Mouse (Mus musculus) intestine, embryonic 14.5 days (tissue): Measurements from ENCODE around the gene D630039A03Rik. TPM values are rescaled to one million over a fixed set of nuclear protein-coding genes. Genes with fewer than 3 reads are reported as not detected.

Experiments
- ATAC-seq: fragments of 200-750 bp; cut with Nextera tagmentation; replicated peaks from 2 replicates; pipeline ENCODE4 v1.8.0; 2017; ENCODE audit warnings: low read depth, moderate number of reproducible peaks, moderate TSS enrichment, moderate library complexity; ENCODE audit not compliant: low FRiP score, low TSS enrichment
- DNase-seq: peaks from one replicate; pipeline ENCODE4 v3.0.0-alpha.2; 2018; ENCODE audit warnings: low spot score
- H3K27ac ChIP-seq: fragments of 300-500 bp; sonication (generic); 2 replicates; pipeline ENCODE4 v1.5.1; 2014; ENCODE audit warnings: low read depth, mild to moderate bottlenecking, control low read depth
- H3K27me3 ChIP-seq: fragments of 300-500 bp; sonication (generic); replicated peaks from 2 replicates; pipeline ENCODE4 v1.6.1; 2014; ENCODE audit warnings: low read length, control low read depth; ENCODE audit not compliant: control insufficient read depth, insufficient read depth
- H3K36me3 ChIP-seq: fragments of 300-500 bp; sonication (generic); 2 replicates; pipeline ENCODE4 v1.6.1; 2014; ENCODE audit warnings: low read length, control low read depth; ENCODE audit not compliant: control insufficient read depth, insufficient read depth
- H3K4me1 ChIP-seq: fragments of 300-500 bp; sonication (generic); replicated peaks from 2 replicates; pipeline ENCODE4 v1.6.1; 2014; ENCODE audit warnings: low read length, control low read depth, mixed read lengths; ENCODE audit not compliant: control insufficient read depth, insufficient read depth
- H3K4me2 ChIP-seq: fragments of 300-500 bp; sonication (generic); 2 replicates; pipeline ENCODE4 v1.6.1; 2014; ENCODE audit warnings: low read length
- H3K4me3 ChIP-seq: fragments of 300-500 bp; sonication (generic); 2 replicates; pipeline ENCODE4 v1.5.1; 2014; ENCODE audit warnings: low read depth, low read length, control low read depth, mixed read lengths
- H3K9ac ChIP-seq: fragments of 300-500 bp; sonication (generic); 2 replicates; pipeline ENCODE4 v1.6.1; 2014; ENCODE audit warnings: mild to moderate bottlenecking, low read length
- H3K9me3 ChIP-seq: fragments of 300-500 bp; sonication (generic); 2 replicates; pipeline ENCODE4 v1.6.1; 2016; ENCODE audit warnings: low read length, control low read depth; ENCODE audit not compliant: control insufficient read depth
- WGBS: fragments of 180-500 bp; shearing (Covaris S2); extraction: QIAGEN DNeasy Blood & Tissue Kit; methylation state at CpG from one replicate; pipeline ENCODE4 v1.1.7; 2014; 5-methylcytosine and 5-hydroxymethylcytosine counted together
- polyA plus RNA-seq: library from polyadenylated mRNA; unstranded; fragments of >200 nt; fragmentation: Nextera tagmentation; extraction: Ambion mirVana; gene quantifications from 2 replicates; pipeline ENCODE4 v1.2.1, GENCODE M21; 2014

Gene D630039A03Rik
- polyA plus RNA-seq, 1 experiment from 2014 or later = 6.1 TPM

DNA sequence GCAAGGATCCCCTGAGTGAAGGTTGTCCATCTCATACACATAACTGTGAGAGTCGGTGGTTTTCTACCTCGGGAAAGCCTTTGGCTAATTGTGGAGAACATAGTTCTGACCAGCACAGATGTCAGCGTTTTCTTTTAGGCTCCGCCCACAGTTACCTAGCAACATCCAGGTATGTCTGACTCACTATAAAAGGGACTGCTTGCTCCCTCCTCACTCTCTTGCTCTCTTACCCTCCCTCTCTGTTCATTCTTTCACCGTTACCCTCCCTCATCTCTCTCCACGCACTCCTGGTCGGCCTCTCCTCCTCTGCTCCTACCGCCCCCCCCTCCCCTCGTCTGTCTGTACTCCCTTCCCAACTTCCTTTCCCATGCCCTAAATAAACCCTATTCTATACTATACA lies 11.5 kb downstream of the D630039A03Rik start:
- DNase-seq = no peak
- Histone ChIP-seq H3K27me3 (no peaks in the 10 kb centered on the region), H3K36me3 (no peaks in the 10 kb centered on the region), H3K4me1 (no peaks in the 10 kb centered on the region; the same call in 1 of the 2 replicates), H3K9ac (no peak overlapping the region), H3K4me2 (no peak overlapping the region), H3K4me3 (no peak overlapping the region), H3K27ac (no peak overlapping the region), H3K9me3 (no peaks in the 10 kb centered on the region)
- peak; percentile 61; the same call in 1 of the 2 replicates for ATAC-seq
- WGBS = 29% methylated on average over 9 of the region's 9 CpGs

DNA sequence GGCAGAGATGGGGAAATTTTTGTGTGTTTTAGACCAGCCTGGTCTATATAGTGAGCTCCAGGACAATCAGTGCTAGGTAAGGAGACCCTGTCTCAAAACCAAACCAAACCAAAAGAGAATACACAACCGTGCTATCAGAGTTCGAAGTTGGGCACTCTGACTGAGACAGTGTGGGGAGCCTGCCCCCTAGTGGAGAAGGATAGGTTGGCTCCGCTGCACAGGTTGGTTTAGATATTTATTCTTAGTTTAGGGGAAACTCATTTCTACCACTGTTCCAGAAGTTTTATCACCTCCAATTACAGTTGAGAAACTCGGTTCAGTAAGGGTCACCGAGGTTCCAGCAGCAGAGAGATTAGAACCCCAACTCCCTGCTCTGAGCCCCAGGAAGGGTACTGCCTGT lies 11.9 kb downstream of the D630039A03Rik start:
- H3K27ac ChIP-seq = no peak overlapping the region
- ATAC-seq (no peak), DNase-seq (peak; percentile 81)
- no peaks in the 10 kb centered on the region; the same call in 1 of the 2 replicates for H3K4me1 ChIP-seq
- H3K27me3 ChIP-seq = no peaks in the 10 kb centered on the region
- no peaks in the 10 kb centered on the region for H3K9me3 ChIP-seq
- no peak overlapping the region for H3K4me3 ChIP-seq
- no peak overlapping the region for H3K4me2 ChIP-seq
- H3K9ac ChIP-seq = no peak overlapping the region
- no peaks in the 10 kb centered on the region for H3K36me3 ChIP-seq
- 9% methylated on average over 5 of the region's 5 CpGs for WGBS

DNA sequence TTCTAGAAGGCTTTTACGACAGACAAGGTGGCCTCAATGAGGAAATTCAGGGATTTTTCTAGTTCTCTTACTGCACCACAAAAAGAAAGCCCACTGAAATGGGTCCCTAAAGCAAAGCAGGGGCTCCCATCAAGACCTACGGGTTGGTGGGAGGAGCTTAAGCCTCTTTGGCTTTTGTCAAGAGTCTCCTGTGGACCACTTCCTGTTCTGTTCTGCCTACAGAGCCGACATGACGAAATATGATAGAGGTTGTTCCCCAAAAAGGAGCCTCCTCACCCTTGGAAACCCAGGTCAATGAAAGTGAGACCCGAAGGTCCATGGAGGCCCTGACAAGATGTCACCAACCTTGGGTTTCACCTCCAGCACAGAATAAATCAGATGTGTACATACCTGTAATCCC lies 13.5 kb downstream of the D630039A03Rik start:
- Histone ChIP-seq H3K4me1 (no peaks in the 10 kb centered on the region; the same call in 1 of the 2 replicates), H3K9me3 (no peaks in the 10 kb centered on the region), H3K4me2 (no peak overlapping the region), H3K36me3 (no peaks in the 10 kb centered on the region), H3K9ac (no peak overlapping the region), H3K27ac (no peak overlapping the region), H3K4me3 (no peak overlapping the region), H3K27me3 (no peaks in the 10 kb centered on the region)
- ATAC-seq = no peak
- no peak for DNase-seq
- 74% methylated on average over 5 of the region's 5 CpGs for WGBS

DNA sequence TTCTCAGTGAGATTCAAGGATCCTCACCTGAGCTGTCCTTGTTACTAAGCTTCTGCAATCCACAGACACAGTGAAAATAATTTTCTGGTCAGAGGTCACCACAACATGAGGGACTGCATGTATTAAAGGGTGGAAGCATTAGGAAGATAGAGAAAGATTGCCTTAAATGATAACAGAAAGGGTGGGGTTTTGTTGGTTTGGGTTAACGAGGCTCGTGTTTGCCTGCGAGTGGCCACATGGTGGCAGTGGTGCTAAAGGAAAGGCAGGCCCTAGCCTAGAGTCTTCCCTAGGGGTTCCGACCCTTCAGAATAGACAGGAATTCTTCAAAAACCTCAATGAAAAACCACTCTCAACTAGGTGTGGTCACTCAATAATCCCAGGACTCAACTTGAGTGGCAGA lies 14.9 kb downstream of the D630039A03Rik start:
- Histone ChIP-seq H3K4me2 (no peak overlapping the region), H3K9ac (no peak overlapping the region), H3K27me3 (no peaks in the 10 kb centered on the region), H3K4me3 (no peak overlapping the region), H3K4me1 (no peaks in the 10 kb centered on the region; the same call in 1 of the 2 replicates), H3K9me3 (no peaks in the 10 kb centered on the region), H3K27ac (no peak overlapping the region), H3K36me3 (no peaks in the 10 kb centered on the region)
- ATAC-seq = no peak
- peak; percentile 71 for DNase-seq
- WGBS = 13% methylated on average over 4 of the region's 4 CpGs

DNA sequence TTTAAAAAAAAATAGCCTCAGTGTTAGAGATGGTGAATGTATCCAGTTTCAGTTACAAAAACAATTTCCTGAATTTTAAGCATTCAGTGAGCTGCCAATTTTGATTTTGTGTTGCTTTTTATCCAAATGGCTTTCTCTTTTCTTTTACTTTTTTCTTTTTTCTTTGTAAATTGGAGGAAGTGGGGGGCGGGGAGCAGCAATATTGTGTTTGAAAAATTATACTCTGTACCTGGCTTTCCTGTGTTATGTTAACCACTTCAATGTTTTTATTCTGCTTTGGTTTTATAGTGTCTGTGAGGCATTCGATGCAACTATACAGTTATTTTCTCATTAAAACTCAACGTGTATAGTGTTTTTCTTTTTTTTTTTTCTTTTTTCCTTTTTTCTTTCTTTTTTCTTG lies 19.5 kb downstream of the D630039A03Rik start:
- Histone ChIP-seq H3K9me3 (no peaks in the 10 kb centered on the region), H3K9ac (no peak overlapping the region), H3K36me3 (peaks cover 12% of the 10 kb centered on the region), H3K27ac (no peak overlapping the region), H3K4me2 (no peak overlapping the region), H3K4me1 (peaks cover 10% of the 10 kb centered on the region; the same call in 1 of the 2 replicates), H3K27me3 (no peaks in the 10 kb centered on the region), H3K4me3 (no peak overlapping the region)
- DNase-seq = no peak
- WGBS = 75% methylated on average over 3 of the region's 3 CpGs
- no peak for ATAC-seq

DNA sequence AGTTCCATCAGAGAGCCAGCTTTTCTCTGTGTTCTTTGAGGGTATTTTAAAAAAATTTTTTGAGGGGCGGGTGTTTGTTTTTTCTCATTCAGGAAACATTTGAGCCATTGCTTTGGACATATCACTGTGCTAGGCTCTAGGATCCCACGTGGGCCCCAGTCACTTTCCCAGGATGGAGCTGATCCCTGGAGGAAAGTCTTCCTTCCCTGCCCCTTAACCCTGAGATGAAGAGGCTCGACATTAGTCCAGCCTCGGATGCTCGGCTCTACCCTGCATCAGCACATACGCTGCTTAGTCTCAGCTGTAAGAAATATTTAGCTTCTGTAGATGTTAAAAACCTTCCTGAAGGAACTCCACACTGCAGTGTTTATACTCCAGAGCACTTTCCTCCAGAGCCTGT lies 20.2 kb downstream of the D630039A03Rik start:
- ATAC-seq (no peak), DNase-seq (no peak)
- no peak overlapping the region for H3K9ac ChIP-seq
- no peak overlapping the region for H3K27ac ChIP-seq
- no peak overlapping the region for H3K4me3 ChIP-seq
- no peaks in the 10 kb centered on the region for H3K27me3 ChIP-seq
- H3K4me2 ChIP-seq = no peak overlapping the region
- H3K36me3 ChIP-seq = peaks cover 12% of the 10 kb centered on the region
- peaks cover 10% of the 10 kb centered on the region; the same call in 1 of the 2 replicates for H3K4me1 ChIP-seq
- 33% methylated on average over 6 of the region's 6 CpGs for WGBS
- no peaks in the 10 kb centered on the region for H3K9me3 ChIP-seq

DNA sequence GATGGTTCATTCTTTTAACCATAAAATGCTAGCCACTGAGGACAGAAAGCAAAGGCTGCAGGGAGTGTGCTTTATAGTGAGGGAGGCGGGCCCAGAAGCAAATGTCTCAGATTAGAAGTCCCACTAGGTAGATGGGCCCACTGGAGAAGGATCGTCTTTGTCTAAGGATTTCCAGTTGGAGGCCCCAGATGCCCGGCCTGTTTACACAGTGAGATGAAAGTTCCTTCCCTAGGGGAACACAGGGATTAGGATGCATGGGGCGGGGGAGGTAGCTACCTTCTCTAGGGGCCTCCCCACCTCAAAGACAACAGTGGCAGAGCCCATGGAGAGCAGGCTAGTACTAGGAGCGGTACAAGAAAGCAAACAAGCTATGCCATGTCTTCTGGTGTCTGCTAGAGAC lies 21.0 kb downstream of the D630039A03Rik start:
- Histone ChIP-seq H3K4me3 (no peak overlapping the region), H3K9me3 (no peaks in the 10 kb centered on the region), H3K9ac (no peak overlapping the region), H3K4me1 (peaks cover 10% of the 10 kb centered on the region; the same call in 1 of the 2 replicates), H3K27ac (peak overlapping the region; percentile 47), H3K36me3 (peaks cover 12% of the 10 kb centered on the region), H3K27me3 (no peaks in the 10 kb centered on the region), H3K4me2 (no peak overlapping the region)
- DNase-seq (no peak), ATAC-seq (no peak)
- WGBS = 49% methylated on average over 5 of the region's 5 CpGs

DNA sequence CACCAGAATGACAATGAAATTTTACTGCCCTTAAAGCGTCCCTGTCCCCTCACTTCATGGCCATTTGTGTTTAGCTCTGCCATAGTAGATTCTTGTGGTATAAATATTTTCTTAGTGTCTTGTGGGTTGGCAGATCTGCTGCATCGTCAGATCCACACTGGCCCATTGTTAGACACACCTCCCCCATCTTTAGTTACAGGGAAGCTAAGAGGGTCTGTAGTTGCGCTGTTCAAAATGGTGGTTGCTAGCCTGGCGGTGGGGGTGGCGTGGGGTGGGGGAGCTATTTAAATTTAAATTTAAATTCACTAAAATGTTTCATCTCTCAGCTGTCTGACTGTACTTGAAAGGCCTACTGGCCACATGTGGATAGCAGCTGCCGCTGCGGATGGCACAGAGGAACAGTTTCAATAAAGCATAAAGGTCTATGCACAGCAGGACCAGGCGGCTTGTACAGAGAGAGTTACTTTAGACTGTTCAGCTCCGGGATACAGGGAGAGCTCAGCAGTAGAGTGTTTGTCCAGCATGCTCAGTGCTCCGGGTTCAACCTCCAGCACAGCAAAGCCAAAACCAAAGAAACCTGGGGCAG lies 24.0 kb downstream of the D630039A03Rik start:
- no peak overlapping the region for H3K4me2 ChIP-seq
- ATAC-seq (no peak), DNase-seq (no peak)
- no peak overlapping the region for H3K9ac ChIP-seq
- peaks cover 10% of the 10 kb centered on the region; the same call in 1 of the 2 replicates for H3K4me1 ChIP-seq
- WGBS = 87% methylated on average over 10 of the region's 10 CpGs
- no peaks in the 10 kb centered on the region for H3K27me3 ChIP-seq
- no peak overlapping the region for H3K4me3 ChIP-seq
- H3K9me3 ChIP-seq = no peaks in the 10 kb centered on the region
- peaks cover 12% of the 10 kb centered on the region for H3K36me3 ChIP-seq
- H3K27ac ChIP-seq = no peak overlapping the region

DNA sequence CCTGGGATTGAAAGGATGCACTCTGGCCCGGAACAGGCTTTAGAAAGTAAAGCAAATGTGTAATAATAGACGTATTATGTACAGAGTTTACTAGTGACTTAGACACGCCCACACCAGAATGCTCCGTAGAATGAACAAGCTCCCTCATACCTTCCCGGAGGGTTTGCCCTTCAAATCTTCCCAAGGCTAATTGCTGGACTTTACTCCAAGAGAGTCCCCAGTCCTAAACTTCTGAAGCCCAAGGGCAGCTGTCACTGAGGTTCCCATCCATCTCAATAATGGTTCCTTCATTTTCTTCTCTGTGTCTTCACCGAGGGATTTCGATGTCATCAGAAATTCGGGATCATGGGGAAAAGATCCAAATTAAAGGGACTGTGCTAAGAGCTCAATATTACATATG lies 26.3 kb downstream of the D630039A03Rik start:
- H3K4me2 ChIP-seq = no peak overlapping the region
- H3K27me3 ChIP-seq = no peaks in the 10 kb centered on the region
- H3K36me3 ChIP-seq = peaks cover 12% of the 10 kb centered on the region
- ATAC-seq = no peak
- no peak overlapping the region for H3K9ac ChIP-seq
- no peaks in the 10 kb centered on the region for H3K9me3 ChIP-seq
- no peak overlapping the region for H3K27ac ChIP-seq
- no peak overlapping the region for H3K4me3 ChIP-seq
- DNase-seq = no peak
- 85% methylated on average over 8 of the region's 8 CpGs for WGBS
- peaks cover 9% of the 10 kb centered on the region for H3K4me1 ChIP-seq
